Mouse (Mus musculus) heart, adult 2 months (tissue): Measurements from ENCODE around the gene Hist1h2af. TPM values are rescaled to one million over a fixed set of nuclear protein-coding genes. Genes with fewer than 3 reads are reported as not detected.
A peak's percentile ranks its signal among the peaks of the same experiment; 100 is the strongest.
"Not testable (repeated sequence)": the region's sequence is repeated elsewhere in the genome, so short reads cannot be mapped to it uniquely, and the experiment has no call there.

ENCODE experiments used
- DNase-seq, 2 experiments: peaks; one replicate each; pipeline ENCODE4 v3.0.0; 2021
- H3K27ac ChIP-seq: fragments of 200-600 bp; 2 replicates; pipeline ENCODE4 v1.8.1; 2022
- H3K27me3 ChIP-seq: fragments of 200-500 bp; 2 replicates; pipeline ENCODE4 v1.6.1; 2012; ENCODE audit warnings: mild to moderate bottlenecking, low read length, inconsistent platforms, mixed read lengths; ENCODE audit not compliant: control insufficient read depth, insufficient read depth
- H3K36me3 ChIP-seq: fragments of 200-500 bp; 2 replicates; pipeline ENCODE4 v1.6.1; 2012; ENCODE audit warnings: low read length, inconsistent platforms; ENCODE audit not compliant: control insufficient read depth, insufficient read depth
- H3K4me1 ChIP-seq: fragments of 200-500 bp; 2 replicates; pipeline ENCODE4 v1.6.1; 2011; ENCODE audit warnings: low read length; ENCODE audit not compliant: control insufficient read depth, insufficient read depth
- H3K4me3 ChIP-seq: fragments of 200-600 bp; 2 replicates; pipeline ENCODE4 v1.8.1; 2022
- H3K79me2 ChIP-seq: fragments of 200-500 bp; replicated peaks from 2 replicates; pipeline ENCODE4 v1.6.1; 2012; ENCODE audit warnings: mild to moderate bottlenecking, inconsistent platforms, low read length, moderate library complexity, mixed read lengths; ENCODE audit not compliant: control insufficient read depth, insufficient read depth
- H3K9ac ChIP-seq: fragments of 200-500 bp; 2 replicates; pipeline ENCODE4 v1.6.1; 2012; ENCODE audit warnings: low read depth, mild to moderate bottlenecking, control low read depth, inconsistent platforms, low read length, mixed read lengths
- CTCF ChIP-seq: fragments of 200-600 bp; IDR thresholded peaks from 2 replicates; pipeline ENCODE4 v1.8.1; 2022; ENCODE audit warnings: antibody characterized with exemption, mild to moderate bottlenecking, moderate library complexity
- EP300 ChIP-seq: fragments of 200-500 bp; IDR thresholded peaks from 2 replicates; pipeline ENCODE4 v1.6.1; 2011; ENCODE audit warnings: low read depth, low read length, control low read depth; ENCODE audit not compliant: insufficient read depth
- POLR2A ChIP-seq: fragments of 200-500 bp; IDR thresholded peaks from 2 replicates; pipeline ENCODE4 v1.6.1; 2011; ENCODE audit warnings: mild to moderate bottlenecking, low read depth, low read length, control low read depth; ENCODE audit not compliant: insufficient read depth
- WGBS: fragments of 180-500 bp; shearing (Covaris S2); methylation state at CpG from one replicate; pipeline ENCODE4 v1.1.7; 2018; 5-methylcytosine and 5-hydroxymethylcytosine counted together
- intact Hi-C: fragments of 180-260 bp; cut with DNase I; formaldehyde crosslinking; loops from one replicate; pipeline ENCODE4 v1.15.1; 2025
- polyA plus RNA-seq: library from polyadenylated mRNA; depleted of rRNA; stranded (reverse); fragments of >200 nt; gene quantifications from 2 replicates; pipeline ENCODE4 v1.2.3, GENCODE M21; 2012
- total RNA-seq, 2 experiments: library from RNA; stranded (reverse); gene quantifications; 2 replicates each; pipeline ENCODE4 v1.2.3; 2021

Gene Hist1h2af
- total and polyA plus RNA-seq, 3 experiments = 2.0 to 9.8 (median 4.4) TPM

- Histone ChIP-seq H3K9ac (peak within 1 kb of the TSS; percentile 99), H3K4me3 (peak within 1 kb of the TSS; percentile 50), H3K27ac (peak within 1 kb of the TSS; percentile 94)
- TF ChIP-seq POLR2A (peak; percentile 95), EP300 (peak; percentile 75; the same call in 1 of the 2 replicates)
- WGBS = under 1% methylated on average over 63 of the region's 67 CpGs
- H3K79me2 ChIP-seq, H3K27me3 ChIP-seq, H3K36me3 ChIP-seq, intact Hi-C loops, H3K4me1 ChIP-seq: not testable (repeated sequence)
- DNase-seq = peak; percentile 91 to 93
Observed at GRCm38 (mm10) chr13:23561883-23562659, 28.4 kb downstream of the Hist1h2af start, which contains the start of gene Hist1h3e. Hist1h3e (minus strand) TSS chr13:23562369.

GRCm38 (mm10) chr13:23562699-23563462 lies 29.2 kb downstream of the Hist1h2af start:
- peak overlapping the region; percentile 94 for H3K27ac ChIP-seq
- intact Hi-C loops = no loop called here
- DNase-seq = no peak
- WGBS = 2% methylated on average over 18 of the region's 18 CpGs
- peaks cover 2% of the 10 kb centered on the region; the same call in 1 of the 2 replicates for H3K4me1 ChIP-seq
- no peak for TF ChIP-seq EP300
- TF ChIP-seq CTCF = peak; percentile 77
- TF ChIP-seq POLR2A = peak; percentile 37; the same call in 1 of the 2 replicates
- H3K9ac ChIP-seq = peak overlapping the region; percentile 41
- H3K79me2 ChIP-seq = no peaks in the 10 kb centered on the region
- no peaks in the 10 kb centered on the region for H3K27me3 ChIP-seq
- H3K4me3 ChIP-seq = peak overlapping the region; percentile 50
- no peaks in the 10 kb centered on the region for H3K36me3 ChIP-seq

- H3K27ac ChIP-seq = no peak overlapping the region
- WGBS = 79% methylated on average over 2 of the region's 2 CpGs
- DNase-seq = no peak
- H3K79me2 ChIP-seq = no peaks in the 10 kb centered on the region
- intact Hi-C loops = no loop called here
- H3K4me1 ChIP-seq = peaks cover 2% of the 10 kb centered on the region; the same call in 1 of the 2 replicates
- H3K9ac ChIP-seq = no peak overlapping the region
- TF ChIP-seq CTCF (no peak), EP300 (no peak)
- no peaks in the 10 kb centered on the region for H3K27me3 ChIP-seq
- no peak overlapping the region for H3K4me3 ChIP-seq
- H3K36me3 ChIP-seq = no peaks in the 10 kb centered on the region
Observed at GRCm38 (mm10) chr13:23564482-23564881, 30.8 kb downstream of the Hist1h2af start.

- intact Hi-C loops, DNase-seq: not testable (repeated sequence)
- WGBS = 4% methylated on average over 28 of the region's 41 CpGs
Observed at GRCm38 (mm10) chr13:23570261-23571021, 36.7 kb downstream of the Hist1h2af start.

GRCm38 (mm10) chr13:23571022-23571503 lies 37.4 kb downstream of the Hist1h2af start, which contains the start of the genes Hist1h2ae and Hist1h2bg:
Hist1h2ae (minus strand) TSS chr13:23571220.
Hist1h2bg (plus strand) TSS chr13:23571396.
- peak; percentile 77 to 79 for DNase-seq
- under 1% methylated on average over 18 of the region's 18 CpGs for WGBS
- peak within 1 kb of the TSS; percentile 65 for H3K9ac ChIP-seq

More at GRCm38 (mm10) chr13:23570261-23571021, 36.7 kb downstream of the Hist1h2af start:
- not testable (repeated sequence) for H3K36me3 ChIP-seq, H3K4me1 ChIP-seq, H3K27me3 ChIP-seq, H3K79me2 ChIP-seq
- peak overlapping the region; percentile 87 for H3K27ac ChIP-seq
- peak overlapping the region; percentile 28; the same call in 1 of the 2 replicates for H3K9ac ChIP-seq
- H3K4me3 ChIP-seq = peak overlapping the region; percentile 63
- TF ChIP-seq CTCF = peak; percentile 27; the same call in 1 of the 2 replicates

More at GRCm38 (mm10) chr13:23571022-23571503, 37.4 kb downstream of the Hist1h2af start, which contains the start of the genes Hist1h2ae and Hist1h2bg:
- peak within 1 kb of the TSS; percentile 87 for H3K27ac ChIP-seq
- intact Hi-C loops = no loop called here
- H3K27me3 ChIP-seq = no peaks in the 10 kb centered on the region
- peaks cover 6% of the 10 kb centered on the region for H3K36me3 ChIP-seq
- H3K4me1 ChIP-seq = peaks cover 4% of the 10 kb centered on the region
- H3K4me3 ChIP-seq = peak within 1 kb of the TSS; percentile 63
- TF ChIP-seq EP300 (no peak), POLR2A (peak; percentile 57; the same call in 1 of the 2 replicates), CTCF (no peak)
- H3K79me2 ChIP-seq = no peaks in the 10 kb centered on the region
